Mouse (Mus musculus) ovary, postnatal 14 days (tissue): Measurements from ENCODE around the gene Tmem50a.
"Not testable (repeated sequence)": the region's sequence is repeated elsewhere in the genome, so short reads cannot be mapped to it uniquely, and the experiment has no call there.

ENCODE experiments used
- DNase-seq: peaks from one replicate; pipeline ENCODE4 v3.0.0; 2022; ENCODE audit warnings: low spot score

The Tmem50a gene

GRCm38 (mm10) chr4:134923258-134924018 lies 8.6 kb upstream of the Tmem50a start, which contains the start of gene Rsrp1:
Rsrp1 (plus strand) TSS chr4:134923592.
- DNase-seq: peak; percentile 95

GRCm38 (mm10) chr4:134922925-134923244 lies 8.1 kb upstream of the Tmem50a start:
- peak; percentile 45 for DNase-seq

- no peak for DNase-seq
Measured at GRCm38 (mm10) chr4:134922111-134922924, 7.5 kb upstream of the Tmem50a start.

GRCm38 (mm10) chr4:134921703-134922102 lies 6.9 kb upstream of the Tmem50a start:
- no peak for DNase-seq

- DNase-seq: no peak
Measured at GRCm38 (mm10) chr4:134920631-134921030, 5.8 kb upstream of the Tmem50a start.

- no peak for DNase-seq
Measured at GRCm38 (mm10) chr4:134919733-134920540, 5.1 kb upstream of the Tmem50a start.

GRCm38 (mm10) chr4:134918381-134918780 lies 3.6 kb upstream of the Tmem50a start:
- DNase-seq: peak; percentile 36

GRCm38 (mm10) chr4:134917194-134917593 lies 2.4 kb upstream of the Tmem50a start:
- no peak for DNase-seq

GRCm38 (mm10) chr4:134915223-134916050 lies 613 bp upstream of the Tmem50a start:
- DNase-seq: no peak

GRCm38 (mm10) chr4:134914122-134914863 lies 531 bp downstream of the Tmem50a start:
- no peak for DNase-seq

GRCm38 (mm10) chr4:134913413-134913812 lies 1.4 kb downstream of the Tmem50a start:
- DNase-seq: peak; percentile 48

GRCm38 (mm10) chr4:134911406-134911805 lies 3.4 kb downstream of the Tmem50a start:
- DNase-seq: not testable (repeated sequence)

- no peak for DNase-seq
Measured at GRCm38 (mm10) chr4:134903046-134903445, 11.8 kb downstream of the Tmem50a start.

- no peak for DNase-seq
Measured at GRCm38 (mm10) chr4:134901126-134901525, 13.7 kb downstream of the Tmem50a start.

GRCm38 (mm10) chr4:134897256-134897655 lies 17.6 kb downstream of the Tmem50a start:
- DNase-seq: no peak

GRCm38 (mm10) chr4:134892096-134892495 lies 22.7 kb downstream of the Tmem50a start:
- DNase-seq: peak; percentile 54

- no peak for DNase-seq
Measured at GRCm38 (mm10) chr4:134884364-134884763, 30.5 kb downstream of the Tmem50a start.

GRCm38 (mm10) chr4:134883808-134884207 lies 31.0 kb downstream of the Tmem50a start:
- no peak for DNase-seq

GRCm38 (mm10) chr4:134883266-134883665 lies 31.6 kb downstream of the Tmem50a start:
- DNase-seq: no peak

- no peak for DNase-seq
Measured at GRCm38 (mm10) chr4:134880041-134880440, 34.8 kb downstream of the Tmem50a start.
